Mouse (Mus musculus) limb, embryonic 10.5 days (tissue): ENCODE data around the gene Ndufs2. TPM values are rescaled to one million over a fixed set of nuclear protein-coding genes. Genes with fewer than 3 reads are reported as not detected.

ENCODE experiments used
- DNase-seq: peaks from one replicate; pipeline ENCODE4 v3.0.0-alpha.2; 2017; ENCODE audit warnings: low spot score
- H3K27ac ChIP-seq: fragments of 300-500 bp; sonication (generic); 2 replicates; pipeline ENCODE4 v1.5.1; 2016; ENCODE audit warnings: mild to moderate bottlenecking
- H3K27me3 ChIP-seq: fragments of 300-500 bp; sonication (generic); 2 replicates; pipeline ENCODE4 v1.6.1; 2016; ENCODE audit warnings: low read depth, mild to moderate bottlenecking; ENCODE audit not compliant: poor library complexity, severe bottlenecking
- H3K36me3 ChIP-seq: fragments of 300-500 bp; sonication (generic); 2 replicates; pipeline ENCODE4 v1.6.1; 2016; ENCODE audit warnings: mild to moderate bottlenecking, moderate library complexity
- H3K4me1 ChIP-seq: fragments of 300-500 bp; sonication (generic); 2 replicates; pipeline ENCODE4 v1.6.1; 2016
- H3K4me3 ChIP-seq: fragments of 300-500 bp; sonication (generic); 2 replicates; pipeline ENCODE4 v1.5.1; 2016; ENCODE audit warnings: mild to moderate bottlenecking, moderate library complexity
- H3K9me3 ChIP-seq: fragments of 300-500 bp; sonication (generic); replicated peaks from 2 replicates; pipeline ENCODE4 v1.6.1; 2016; ENCODE audit warnings: mild to moderate bottlenecking
- WGBS: fragments of 180-500 bp; shearing (Covaris S2); methylation state at CpG from one replicate; pipeline ENCODE4 v1.1.7; 2016; 5-methylcytosine and 5-hydroxymethylcytosine counted together
- polyA plus RNA-seq: library from polyadenylated mRNA; unstranded; fragments of >200 nt; fragmentation: Nextera tagmentation; extraction: Ambion mirVana; gene quantifications from 2 replicates; pipeline ENCODE4 v1.2.1, GENCODE M21; 2016

Gene Ndufs2
- 308 and 312 TPM in 2 replicates for polyA plus RNA-seq

GRCm38 (mm10) chr1:171250680-171251593 is at the start of gene Ndufs2:
Ndufs2 (minus strand) TSS chr1:171251388.
- H3K36me3 ChIP-seq = peaks cover 30% of the 10 kb centered on the region
- no peaks in the 10 kb centered on the region for H3K9me3 ChIP-seq
- no peaks in the 10 kb centered on the region for H3K27me3 ChIP-seq
- DNase-seq = peak; percentile 68
- H3K27ac ChIP-seq = peak within 1 kb of the TSS; percentile 91
- 17% methylated on average over 26 of the region's 26 CpGs for WGBS
- H3K4me1 ChIP-seq = peaks cover 65% of the 10 kb centered on the region
- H3K4me3 ChIP-seq = peak within 1 kb of the TSS; percentile 53

GRCm38 (mm10) chr1:171298226-171298625 is 47.0 kb upstream of the Ndufs2 start:
- no peak for DNase-seq
- Histone ChIP-seq H3K4me1 (peaks cover 8% of the 10 kb centered on the region), H3K9me3 (no peaks in the 10 kb centered on the region), H3K27ac (no peak overlapping the region), H3K27me3 (peaks cover 14% of the 10 kb centered on the region), H3K4me3 (no peak overlapping the region), H3K36me3 (no peaks in the 10 kb centered on the region)
- WGBS = 67% methylated on average over 3 of the region's 3 CpGs

GRCm38 (mm10) chr1:171295063-171295402 is 43.8 kb upstream of the Ndufs2 start:
- no peak for DNase-seq
- H3K27me3 ChIP-seq = peaks cover 14% of the 10 kb centered on the region
- peak overlapping the region; percentile 97 for H3K27ac ChIP-seq
- H3K4me3 ChIP-seq = peak overlapping the region; percentile 70
- peaks cover 8% of the 10 kb centered on the region for H3K4me1 ChIP-seq
- WGBS = 20% methylated on average over 3 of the region's 3 CpGs
- H3K36me3 ChIP-seq = peaks cover 10% of the 10 kb centered on the region
- no peaks in the 10 kb centered on the region for H3K9me3 ChIP-seq

GRCm38 (mm10) chr1:171294298-171295062 is 43.3 kb upstream of the Ndufs2 start, which contains the start of gene Ufc1:
Ufc1 (minus strand) TSS chr1:171295024.
- Histone ChIP-seq H3K4me3 (peak within 1 kb of the TSS; percentile 70), H3K36me3 (peaks cover 15% of the 10 kb centered on the region), H3K4me1 (peaks cover 8% of the 10 kb centered on the region), H3K9me3 (no peaks in the 10 kb centered on the region), H3K27ac (peak within 1 kb of the TSS; percentile 97), H3K27me3 (peaks cover 14% of the 10 kb centered on the region)
- WGBS = under 1% methylated on average over 42 of the region's 42 CpGs
- DNase-seq = peak; percentile 81

- 33% methylated on average over 5 of the region's 5 CpGs for WGBS
- H3K4me3 ChIP-seq = peak overlapping the region; percentile 70
- peak; percentile 30 for DNase-seq
- peaks cover 8% of the 10 kb centered on the region for H3K4me1 ChIP-seq
- peaks cover 14% of the 10 kb centered on the region for H3K27me3 ChIP-seq
- H3K36me3 ChIP-seq = peaks cover 21% of the 10 kb centered on the region
- H3K27ac ChIP-seq = peak overlapping the region; percentile 97
- no peaks in the 10 kb centered on the region for H3K9me3 ChIP-seq
Measured at GRCm38 (mm10) chr1:171293906-171294297, 42.7 kb upstream of the Ndufs2 start.

- Histone ChIP-seq H3K36me3 (peaks cover 26% of the 10 kb centered on the region), H3K9me3 (no peaks in the 10 kb centered on the region), H3K27me3 (peaks cover 8% of the 10 kb centered on the region), H3K4me3 (peak overlapping the region; percentile 70), H3K27ac (0 out of 2 replicates have a peak overlapping the region, but pooled peaks have one; percentile 97), H3K4me1 (peaks cover 9% of the 10 kb centered on the region)
- no peak for DNase-seq
- WGBS = 92% methylated on average over 3 of the region's 3 CpGs
Measured at GRCm38 (mm10) chr1:171293351-171293750, 42.2 kb upstream of the Ndufs2 start.

GRCm38 (mm10) chr1:171288328-171288727 is 37.1 kb upstream of the Ndufs2 start:
- H3K27ac ChIP-seq = peak overlapping the region; percentile 99
- no peak for DNase-seq
- 58% methylated on average over 4 of the region's 4 CpGs for WGBS
- peak overlapping the region; percentile 96 for H3K4me3 ChIP-seq
- no peaks in the 10 kb centered on the region for H3K9me3 ChIP-seq
- H3K27me3 ChIP-seq = no peaks in the 10 kb centered on the region
- peaks cover 27% of the 10 kb centered on the region for H3K4me1 ChIP-seq
- H3K36me3 ChIP-seq = peaks cover 61% of the 10 kb centered on the region

- Histone ChIP-seq H3K9me3 (no peaks in the 10 kb centered on the region), H3K27ac (peak within 1 kb of the TSS; percentile 99), H3K36me3 (peaks cover 66% of the 10 kb centered on the region), H3K27me3 (no peaks in the 10 kb centered on the region), H3K4me3 (peak within 1 kb of the TSS; percentile 96), H3K4me1 (peaks cover 25% of the 10 kb centered on the region)
- peak; percentile 94 for DNase-seq
- 1% methylated on average over 49 of the region's 49 CpGs for WGBS
Measured at GRCm38 (mm10) chr1:171287136-171288081, 36.2 kb upstream of the Ndufs2 start, which contains the start of gene Usp21. Usp21 (minus strand) TSS chr1:171287991.

GRCm38 (mm10) chr1:171286517-171286916 is 35.3 kb upstream of the Ndufs2 start:
- DNase-seq = peak; percentile 29
- Histone ChIP-seq H3K27ac (0 out of 2 replicates have a peak overlapping the region, but pooled peaks have one; percentile 99), H3K36me3 (peaks cover 68% of the 10 kb centered on the region), H3K4me1 (peaks cover 34% of the 10 kb centered on the region), H3K27me3 (no peaks in the 10 kb centered on the region), H3K9me3 (no peaks in the 10 kb centered on the region), H3K4me3 (peak overlapping the region; percentile 96)
- 91% methylated on average over 19 of the region's 19 CpGs for WGBS

GRCm38 (mm10) chr1:171285096-171285892 is 34.1 kb upstream of the Ndufs2 start:
- DNase-seq = peak; percentile 28
- H3K4me1 ChIP-seq = peaks cover 38% of the 10 kb centered on the region
- peaks cover 68% of the 10 kb centered on the region for H3K36me3 ChIP-seq
- H3K27me3 ChIP-seq = no peaks in the 10 kb centered on the region
- no peak overlapping the region for H3K4me3 ChIP-seq
- no peaks in the 10 kb centered on the region for H3K9me3 ChIP-seq
- no peak overlapping the region for H3K27ac ChIP-seq
- 88% methylated on average over 20 of the region's 20 CpGs for WGBS

GRCm38 (mm10) chr1:171284491-171284890 is 33.3 kb upstream of the Ndufs2 start:
- Histone ChIP-seq H3K27ac (no peak overlapping the region), H3K27me3 (no peaks in the 10 kb centered on the region), H3K4me1 (peaks cover 46% of the 10 kb centered on the region), H3K36me3 (peaks cover 61% of the 10 kb centered on the region), H3K9me3 (no peaks in the 10 kb centered on the region), H3K4me3 (no peak overlapping the region)
- peak; percentile 22 for DNase-seq
- WGBS = 93% methylated on average over 15 of the region's 15 CpGs
